7 mouse cellular contexts compared by ENCODE assay signal in genomic region chrX:95711227-95712111, GRCm38 (mm10). TPM values are rescaled to one million over a fixed set of nuclear protein-coding genes. Genes with fewer than 3 reads are reported as not detected.
DNase-seq lines count a peak whose midpoint lies in the region; ATAC-seq and TF ChIP-seq lines count a peak whose summit lies in the region.

Gene Zc3h12b (plus strand): TSS chrX:95711678.

- H3K9me3 ChIP-seq in embryonic facial prominence, embryonic 10.5 days: no peaks in the 10 kb centered on the region
- H3K9me3 ChIP-seq in intestine, postnatal 0 days (ENCODE audit: control insufficient read depth): no peaks in the 10 kb centered on the region
- no peaks in the 10 kb centered on the region for H3K9me3 ChIP-seq in midbrain, embryonic 10.5 days (replicated peaks)

- H3K36me3 ChIP-seq in embryonic facial prominence, embryonic 10.5 days (replicated peaks): no peaks in the 10 kb centered on the region
- H3K36me3 ChIP-seq in intestine, postnatal 0 days (ENCODE audit: control insufficient read depth, insufficient read depth): no peaks in the 10 kb centered on the region
- no peaks in the 10 kb centered on the region for H3K36me3 ChIP-seq in midbrain, embryonic 10.5 days

- WGBS in embryonic facial prominence, embryonic 10.5 days: 15% methylated on average over 46 of the region's 46 CpGs
- WGBS in intestine, postnatal 0 days: 19% methylated on average over 40 of the region's 46 CpGs
- WGBS in midbrain, embryonic 10.5 days: 22% methylated on average over 45 of the region's 46 CpGs

- ATAC-seq in intestine, postnatal 0 days: peak; percentile 69

- DNase-seq in adrenal gland, postnatal 25 days: peak; percentile 61
- peak; percentile 87 for DNase-seq in embryonic facial prominence, embryonic 10.5 days (ENCODE audit: low spot score)
- peak; percentile 97 for DNase-seq in heart, adult 11 months
- DNase-seq in left cerebral cortex, postnatal 36 days (ENCODE audit: low spot score in 2 of 2): peak; percentile 74 to 78
- DNase-seq in midbrain, embryonic 10.5 days (ENCODE audit: low spot score): peak; percentile 85
- DNase-seq in right cerebral cortex, postnatal 4 days: peak; percentile 73

- peak within 1 kb of the TSS; percentile 60 for H3K4me3 ChIP-seq in embryonic facial prominence, embryonic 10.5 days
- peak within 1 kb of the TSS; percentile 41 for H3K4me3 ChIP-seq in intestine, postnatal 0 days (ENCODE audit: low read depth, low read length)
- peak within 1 kb of the TSS; percentile 56 for H3K4me3 ChIP-seq in midbrain, embryonic 10.5 days

- H3K27me3 ChIP-seq in embryonic facial prominence, embryonic 10.5 days (replicated peaks; ENCODE audit: low read depth, poor library complexity, severe bottlenecking): peaks cover 11% of the 10 kb centered on the region
- no peaks in the 10 kb centered on the region for H3K27me3 ChIP-seq in intestine, postnatal 0 days (replicated peaks; ENCODE audit: control insufficient read depth, insufficient read depth, low read length)
- H3K27me3 ChIP-seq in midbrain, embryonic 10.5 days (ENCODE audit: low read depth, poor library complexity, severe bottlenecking): peaks cover 9% of the 10 kb centered on the region; the same call in 1 of the 2 replicates

- TF ChIP-seq CTCF in intestine, postnatal 0 days (IDR thresholded peaks at IDR 0.05; ENCODE audit: low read depth): no peak; the same call in none of the 2 replicates

- H3K4me1 ChIP-seq in embryonic facial prominence, embryonic 10.5 days: no peaks in the 10 kb centered on the region
- H3K4me1 ChIP-seq in intestine, postnatal 0 days (replicated peaks; ENCODE audit: control insufficient read depth, insufficient read depth, low read length): no peaks in the 10 kb centered on the region
- 0 out of 2 replicates have a peak, but pooled peaks cover 4% of the 10 kb centered on the region for H3K4me1 ChIP-seq in midbrain, embryonic 10.5 days

- no peak within 1 kb of the TSS for H3K9ac ChIP-seq in intestine, postnatal 0 days (ENCODE audit: low read depth, low read length)

- H3K4me2 ChIP-seq in intestine, postnatal 0 days (replicated peaks; ENCODE audit: low read depth): peak within 1 kb of the TSS; percentile 63

- intact Hi-C loops in left cerebral cortex, postnatal 36 days (cut with DNase I): no loop called here

- peak within 1 kb of the TSS; percentile 84 for H3K27ac ChIP-seq in embryonic facial prominence, embryonic 10.5 days (replicated peaks)
- H3K27ac ChIP-seq in intestine, postnatal 0 days (ENCODE audit: low read depth, low read length): no peak within 1 kb of the TSS
- H3K27ac ChIP-seq in midbrain, embryonic 10.5 days (replicated peaks): peak within 1 kb of the TSS; percentile 84

RNA-seq across cellular contexts. Expression of gene Zc3h12b, which starts in this region (rescaled TPM):
- 3.5 and 3.9 TPM in 2 replicates for total RNA-seq in adrenal gland, postnatal 25 days (2021)
- 3.0 and 3.7 TPM in 2 replicates for polyA plus RNA-seq in embryonic facial prominence, embryonic 10.5 days (2016; fragmentation: Nextera tagmentation; extraction: Ambion mirVana)
- polyA plus RNA-seq in intestine, postnatal 0 days (2015; fragmentation: Nextera tagmentation; extraction: Ambion mirVana): 0.67 and 0.74 TPM in 2 replicates
- total RNA-seq in left cerebral cortex, postnatal 36 days (2021): 10 to 100 TPM; 31.3 to 35.0 TPM
- 3.0 and 3.3 TPM in 2 replicates for polyA plus RNA-seq in midbrain, embryonic 10.5 days (2016; fragmentation: Nextera tagmentation; extraction: Ambion mirVana)

Comparison
In these comparisons a context has a peak if more than half of its experiments do, and no peak if none do; other contexts are left out.
1. Peak in ATAC-seq, H3K4me3 ChIP-seq and H3K4me2 ChIP-seq in intestine, postnatal 0 days; RNA of the gene not detected or under 1 TPM.